Mouse (Mus musculus): ENCODE measurements around the gene Megf6.

Megf6 gene

GRCm38 (mm10) chr4:154249316-154249715 lies 78.8 kb downstream of the Megf6 start:
- DNase-seq (ENCODE audit: low read depth, low spot score): no peak

- DNase-seq (ENCODE audit: low read depth, low spot score): no peak
Measured at GRCm38 (mm10) chr4:154252537-154253255, 82.2 kb downstream of the Megf6 start.

GRCm38 (mm10) chr4:154260755-154261154 lies 90.2 kb downstream of the Megf6 start:
- DNase-seq (ENCODE audit: low read depth, low spot score): no peak

- no peak for DNase-seq (ENCODE audit: low read depth, low spot score)
Measured at GRCm38 (mm10) chr4:154262071-154262470, 91.5 kb downstream of the Megf6 start.

- no peak for DNase-seq (ENCODE audit: low read depth, low spot score)
Measured at GRCm38 (mm10) chr4:154267511-154267910, 97.0 kb downstream of the Megf6 start.

- no peak for DNase-seq (ENCODE audit: low read depth, low spot score)
Measured at GRCm38 (mm10) chr4:154269520-154269919, 99.0 kb downstream of the Megf6 start.

GRCm38 (mm10) chr4:154273000-154273399 lies 102.5 kb downstream of the Megf6 start:
- DNase-seq (ENCODE audit: low read depth, low spot score): peak; percentile 50

- DNase-seq (ENCODE audit: low read depth, low spot score): no peak
Measured at GRCm38 (mm10) chr4:154279481-154279880, 109.0 kb downstream of the Megf6 start.

- DNase-seq (ENCODE audit: low read depth, low spot score): no peak
Measured at GRCm38 (mm10) chr4:154283671-154284070, 113.1 kb downstream of the Megf6 start.

- no peak for DNase-seq (ENCODE audit: low read depth, low spot score)
Measured at GRCm38 (mm10) chr4:154293735-154294201, 123.2 kb downstream of the Megf6 start.

GRCm38 (mm10) chr4:154294262-154294731 lies 123.8 kb downstream of the Megf6 start:
- no peak for DNase-seq (ENCODE audit: low read depth, low spot score)

- no peak for DNase-seq (ENCODE audit: low read depth, low spot score)
Measured at GRCm38 (mm10) chr4:154297761-154298160, 127.2 kb downstream of the Megf6 start.

- DNase-seq (ENCODE audit: low read depth, low spot score): no peak
Measured at GRCm38 (mm10) chr4:154299541-154300271, 129.2 kb downstream of the Megf6 start.

- DNase-seq (ENCODE audit: low read depth, low spot score): peak; percentile 52
Measured at GRCm38 (mm10) chr4:154301466-154301881, 130.9 kb downstream of the Megf6 start, which contains the start of gene Arhgef16. Gene Arhgef16 (minus strand): TSS chr4:154301676.

- no peak for DNase-seq (ENCODE audit: low read depth, low spot score)
Measured at GRCm38 (mm10) chr4:154309131-154309530, 138.6 kb downstream of the Megf6 start.

GRCm38 (mm10) chr4:154310576-154311262 lies 140.2 kb downstream of the Megf6 start:
- DNase-seq (ENCODE audit: low read depth, low spot score): no peak

- DNase-seq (ENCODE audit: low read depth, low spot score): no peak
Measured at GRCm38 (mm10) chr4:154312143-154312812, 141.7 kb downstream of the Megf6 start.

GRCm38 (mm10) chr4:154312935-154313621 lies 142.5 kb downstream of the Megf6 start:
- DNase-seq (ENCODE audit: low read depth, low spot score): no peak

GRCm38 (mm10) chr4:154313622-154313967 lies 143.1 kb downstream of the Megf6 start:
- DNase-seq (ENCODE audit: low read depth, low spot score): no peak
